Mouse (Mus musculus): ENCODE data around the gene Tbc1d4. TPM values are rescaled to one million over a fixed set of nuclear protein-coding genes. Genes with fewer than 3 reads are reported as not detected.

Gene Tbc1d4
- polyA plus RNA-seq, 1 experiment from 2014 or later: 4.3 TPM

GRCm38 (mm10) chr14:101617680-101618079 is 8.7 kb upstream of the Tbc1d4 start:
- Histone ChIP-seq H3K27me3 (replicated peaks; ENCODE audit: control insufficient read depth, insufficient read depth, low read length) (no peaks in the 10 kb centered on the region), H3K4me2 (replicated peaks; ENCODE audit: low read depth) (no peak overlapping the region), H3K4me3 (ENCODE audit: low read depth, low read length) (no peak overlapping the region), H3K27ac (ENCODE audit: low read depth, low read length) (no peak overlapping the region), H3K4me1 (replicated peaks; ENCODE audit: control insufficient read depth, insufficient read depth, low read length) (no peaks in the 10 kb centered on the region), H3K36me3 (ENCODE audit: control insufficient read depth, insufficient read depth) (no peaks in the 10 kb centered on the region), H3K9me3 (ENCODE audit: control insufficient read depth) (no peaks in the 10 kb centered on the region), H3K9ac (ENCODE audit: low read depth, low read length) (no peak overlapping the region)
- WGBS: 88% methylated on average over 5 of the region's 5 CpGs
- peak; percentile 25; the same call in 1 of the 2 replicates for TF ChIP-seq CTCF (IDR thresholded peaks at IDR 0.05; ENCODE audit: low read depth)
- ATAC-seq: no peak

- no peak overlapping the region for H3K4me2 ChIP-seq (replicated peaks; ENCODE audit: low read depth)
- ATAC-seq: no peak
- H3K9me3 ChIP-seq (ENCODE audit: control insufficient read depth): no peaks in the 10 kb centered on the region
- no peaks in the 10 kb centered on the region for H3K4me1 ChIP-seq (replicated peaks; ENCODE audit: control insufficient read depth, insufficient read depth, low read length)
- no peak overlapping the region for H3K27ac ChIP-seq (ENCODE audit: low read depth, low read length)
- 66% methylated on average over 9 of the region's 9 CpGs for WGBS
- no peak overlapping the region for H3K9ac ChIP-seq (ENCODE audit: low read depth, low read length)
- no peaks in the 10 kb centered on the region for H3K36me3 ChIP-seq (ENCODE audit: control insufficient read depth, insufficient read depth)
- no peaks in the 10 kb centered on the region for H3K27me3 ChIP-seq (replicated peaks; ENCODE audit: control insufficient read depth, insufficient read depth, low read length)
- no peak for TF ChIP-seq CTCF (IDR thresholded peaks at IDR 0.05; ENCODE audit: low read depth)
- no peak overlapping the region for H3K4me3 ChIP-seq (ENCODE audit: low read depth, low read length)
Measured at GRCm38 (mm10) chr14:101616178-101616577, 7.2 kb upstream of the Tbc1d4 start.

DNA sequence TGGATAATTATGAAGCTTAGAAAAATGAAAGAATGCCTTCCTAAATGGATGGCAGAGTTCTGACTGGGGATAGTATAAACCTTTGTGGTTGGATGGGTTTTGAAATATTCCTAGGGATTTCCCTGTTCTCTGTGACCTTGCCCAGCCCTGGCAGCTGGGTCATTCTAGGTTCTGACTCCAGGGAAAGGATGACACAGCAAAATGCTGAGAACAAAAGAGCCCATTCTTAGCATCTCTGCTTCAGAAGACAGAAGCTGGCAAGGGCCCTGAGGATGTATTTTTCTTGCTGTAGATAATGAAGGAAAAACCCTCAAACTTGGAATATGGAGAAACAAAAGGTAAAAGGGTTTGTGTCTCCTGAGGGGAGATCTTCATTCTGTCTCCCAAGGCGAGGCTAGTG is 4.2 kb upstream of the Tbc1d4 start:
- Histone ChIP-seq H3K9me3 (ENCODE audit: control insufficient read depth) (no peaks in the 10 kb centered on the region), H3K4me1 (replicated peaks; ENCODE audit: control insufficient read depth, insufficient read depth, low read length) (no peaks in the 10 kb centered on the region), H3K36me3 (ENCODE audit: control insufficient read depth, insufficient read depth) (no peaks in the 10 kb centered on the region), H3K9ac (ENCODE audit: low read depth, low read length) (no peak overlapping the region), H3K27ac (ENCODE audit: low read depth, low read length) (no peak overlapping the region), H3K4me2 (replicated peaks; ENCODE audit: low read depth) (no peak overlapping the region), H3K27me3 (replicated peaks; ENCODE audit: control insufficient read depth, insufficient read depth, low read length) (no peaks in the 10 kb centered on the region), H3K4me3 (ENCODE audit: low read depth, low read length) (no peak overlapping the region)
- no peak for ATAC-seq
- TF ChIP-seq CTCF (IDR thresholded peaks at IDR 0.05; ENCODE audit: low read depth): no peak
- WGBS: 81% methylated on average over 1 of the region's 1 CpGs

DNA sequence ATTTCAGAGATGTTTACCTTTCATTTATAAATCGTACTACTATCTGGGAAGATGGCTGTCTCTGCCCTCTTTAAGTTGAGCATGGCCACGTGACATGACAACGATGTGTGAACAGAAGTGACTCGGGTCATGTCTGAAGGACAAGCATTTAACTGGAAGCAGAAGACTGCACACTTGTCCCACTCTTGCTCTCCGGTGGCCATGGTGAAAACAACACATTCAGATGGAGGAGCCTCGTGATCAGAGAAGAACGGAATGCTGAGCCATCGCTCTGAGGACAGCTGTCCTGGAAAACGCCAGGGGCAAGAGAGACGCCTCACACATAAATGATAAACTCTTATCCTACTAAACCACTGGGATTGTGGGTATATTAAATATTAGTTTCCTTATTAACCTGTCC is 1.7 kb upstream of the Tbc1d4 start:
- Histone ChIP-seq H3K9me3 (ENCODE audit: control insufficient read depth) (no peaks in the 10 kb centered on the region), H3K27me3 (replicated peaks; ENCODE audit: control insufficient read depth, insufficient read depth, low read length) (no peaks in the 10 kb centered on the region), H3K4me3 (ENCODE audit: low read depth, low read length) (no peak overlapping the region), H3K36me3 (ENCODE audit: control insufficient read depth, insufficient read depth) (no peaks in the 10 kb centered on the region), H3K27ac (ENCODE audit: low read depth, low read length) (no peak overlapping the region), H3K4me2 (replicated peaks; ENCODE audit: low read depth) (no peak overlapping the region), H3K9ac (ENCODE audit: low read depth, low read length) (no peak overlapping the region), H3K4me1 (replicated peaks; ENCODE audit: control insufficient read depth, insufficient read depth, low read length) (peaks cover 5% of the 10 kb centered on the region)
- WGBS: 75% methylated on average over 10 of the region's 10 CpGs
- no peak for ATAC-seq
- TF ChIP-seq CTCF (IDR thresholded peaks at IDR 0.05; ENCODE audit: low read depth): no peak

GRCm38 (mm10) chr14:101607631-101608518 is 1.1 kb downstream of the Tbc1d4 start:
- no peaks in the 10 kb centered on the region for H3K36me3 ChIP-seq (ENCODE audit: control insufficient read depth, insufficient read depth)
- WGBS: under 1% methylated on average over 62 of the region's 62 CpGs
- H3K9ac ChIP-seq (ENCODE audit: low read depth, low read length): peak overlapping the region; percentile 53
- H3K4me3 ChIP-seq (ENCODE audit: low read depth, low read length): peak overlapping the region; percentile 84
- peaks cover 5% of the 10 kb centered on the region for H3K4me1 ChIP-seq (replicated peaks; ENCODE audit: control insufficient read depth, insufficient read depth, low read length)
- peak; percentile 20; the same call in 1 of the 2 replicates for TF ChIP-seq CTCF (IDR thresholded peaks at IDR 0.05; ENCODE audit: low read depth)
- H3K27me3 ChIP-seq (replicated peaks; ENCODE audit: control insufficient read depth, insufficient read depth, low read length): no peaks in the 10 kb centered on the region
- peak overlapping the region; percentile 100 for H3K4me2 ChIP-seq (replicated peaks; ENCODE audit: low read depth)
- ATAC-seq: peak; percentile 35
- no peaks in the 10 kb centered on the region for H3K9me3 ChIP-seq (ENCODE audit: control insufficient read depth)
- H3K27ac ChIP-seq (ENCODE audit: low read depth, low read length): no peak overlapping the region

DNA sequence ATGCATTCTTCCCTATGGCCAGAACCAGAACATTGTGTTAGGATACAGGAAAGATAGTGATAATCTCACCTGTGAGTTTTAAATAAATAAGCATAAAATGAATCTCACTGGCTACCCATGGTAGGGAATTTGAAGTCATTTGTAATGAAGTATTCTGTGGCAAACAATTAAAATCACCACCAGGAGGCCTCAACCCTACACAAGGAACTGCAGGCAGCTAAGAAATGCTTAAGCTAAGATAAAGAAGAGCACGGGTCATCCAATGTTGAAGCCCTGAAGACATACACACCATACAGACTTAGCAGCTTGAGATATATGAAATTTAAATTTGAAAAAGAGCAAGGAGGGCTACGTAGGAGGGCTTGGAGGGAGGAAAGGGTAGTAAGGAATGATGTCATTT is 3.1 kb downstream of the Tbc1d4 start:
- WGBS: 58% methylated on average over 2 of the region's 2 CpGs

More for the DNA sequence above, 3.1 kb downstream of the Tbc1d4 start:
- no peaks in the 10 kb centered on the region for H3K36me3 ChIP-seq (ENCODE audit: control insufficient read depth, insufficient read depth)
- no peak overlapping the region for H3K9ac ChIP-seq (ENCODE audit: low read depth, low read length)
- H3K27ac ChIP-seq (ENCODE audit: low read depth, low read length): no peak overlapping the region
- H3K4me2 ChIP-seq (replicated peaks; ENCODE audit: low read depth): no peak overlapping the region
- peaks cover 5% of the 10 kb centered on the region for H3K4me1 ChIP-seq (replicated peaks; ENCODE audit: control insufficient read depth, insufficient read depth, low read length)
- TF ChIP-seq CTCF (IDR thresholded peaks at IDR 0.05; ENCODE audit: low read depth): peak; percentile 59
- H3K27me3 ChIP-seq (replicated peaks; ENCODE audit: control insufficient read depth, insufficient read depth, low read length): no peaks in the 10 kb centered on the region
- ATAC-seq: no peak
- H3K9me3 ChIP-seq (ENCODE audit: control insufficient read depth): no peaks in the 10 kb centered on the region
- H3K4me3 ChIP-seq (ENCODE audit: low read depth, low read length): no peak overlapping the region

Measured in intestine, postnatal 0 days (tissue).